Mouse (Mus musculus): ENCODE measurements at regions not wholly inside any gene's neighbourhood (a gene's known extent, or its start where the extent isn't known, plus 50 kb on each side); places are given as distances from the start of the nearest gene placed in this dataset.

DNA sequence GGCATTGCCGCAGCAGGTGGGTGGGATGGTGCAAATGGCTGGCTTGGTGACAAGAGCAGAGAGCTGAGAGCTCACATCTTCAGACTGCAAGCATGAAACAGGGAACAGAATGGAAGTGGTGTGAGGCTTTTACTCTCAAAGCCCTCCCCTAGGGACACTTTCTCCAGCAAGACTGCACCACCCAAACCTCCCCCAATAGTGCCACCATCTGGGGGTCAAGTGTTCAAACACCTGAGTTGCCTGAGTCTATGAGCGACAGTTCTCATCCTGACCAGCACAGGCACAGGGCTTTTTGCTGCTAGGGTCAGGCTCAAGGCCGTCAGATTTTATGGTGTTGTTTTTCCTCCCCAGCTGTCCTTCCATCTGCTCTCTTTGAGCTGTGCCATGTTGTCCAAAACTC is 337.9 kb upstream of the Eif4g2 start:
- no peak for DNase-seq

- no peak for DNase-seq
Observed at GRCm38 (mm10) chr7:111417735-111418134, 334.9 kb upstream of the Eif4g2 start.

DNA sequence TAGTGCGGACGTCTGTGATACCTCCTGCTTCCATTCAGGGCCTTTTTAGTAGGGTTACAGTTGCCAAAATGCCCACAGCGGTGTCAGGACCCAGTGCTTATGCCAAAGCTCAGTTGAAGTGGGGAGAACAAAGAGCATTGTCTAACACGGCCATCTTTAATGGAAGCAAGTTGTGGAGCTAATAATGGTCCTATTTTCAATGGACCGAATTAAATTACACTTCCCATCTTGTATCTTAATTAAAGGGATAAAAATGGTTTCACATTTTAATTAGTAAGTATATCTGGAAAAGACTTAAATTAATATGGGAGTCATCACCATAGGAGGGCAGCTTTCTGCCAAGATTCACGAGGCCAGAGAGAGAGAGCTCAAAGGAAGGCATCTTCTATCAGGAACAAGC is 333.2 kb upstream of the Eif4g2 start:
- no peak for DNase-seq

DNA sequence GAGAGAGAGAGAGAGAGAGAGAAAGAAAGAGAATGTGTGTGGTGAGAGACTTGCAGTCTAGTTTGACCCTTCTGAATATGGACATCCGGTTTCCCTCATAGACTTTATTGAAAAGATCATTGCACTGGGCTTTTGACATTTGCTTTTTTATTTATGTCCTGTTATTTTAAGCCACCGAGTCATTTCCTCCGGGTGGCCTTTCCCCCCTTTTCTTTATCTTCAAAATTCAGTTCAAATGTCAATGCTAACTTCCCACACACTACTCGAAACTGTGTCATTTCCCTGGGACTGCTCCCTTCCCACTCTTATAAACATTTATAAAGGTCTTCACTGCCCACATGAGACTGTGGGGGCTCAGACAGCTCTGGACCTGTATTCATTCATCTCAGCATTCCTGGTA is 330.9 kb upstream of the Eif4g2 start:
- DNase-seq = no peak

- no peak for DNase-seq
Observed at GRCm38 (mm10) chr7:111412957-111413356, 330.1 kb upstream of the Eif4g2 start.

DNA sequence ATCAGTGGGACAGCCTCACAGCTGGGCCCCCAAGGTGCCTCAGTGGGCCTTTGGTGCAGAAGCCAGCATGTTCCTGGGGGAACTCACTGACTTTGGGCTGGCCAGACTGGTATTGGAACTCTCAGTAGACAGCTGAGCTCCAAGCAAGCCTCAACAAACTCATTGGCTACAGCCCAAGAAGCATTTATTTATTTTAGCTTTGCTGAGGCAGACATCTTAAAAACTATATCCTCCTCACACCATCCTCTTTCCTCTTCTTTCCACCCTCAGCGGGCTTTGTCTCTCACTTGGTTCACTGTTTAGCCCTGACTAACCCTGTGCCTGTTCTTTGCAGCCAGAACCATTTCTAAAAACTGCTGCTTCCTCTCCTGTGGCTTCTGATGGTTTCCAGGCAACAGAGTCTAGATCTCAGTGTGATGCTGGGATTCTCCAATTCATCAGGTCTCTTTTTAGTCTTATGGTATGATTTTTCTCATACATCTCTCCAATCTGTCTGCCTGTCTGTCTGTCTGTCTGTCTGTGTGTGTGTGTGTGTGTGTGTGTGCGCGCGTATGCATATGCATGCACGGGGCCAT is 328.6 kb upstream of the Eif4g2 start:
- DNase-seq = peak in 1 of 2 experiments; percentile 37

GRCm38 (mm10) chr7:111395972-111396371 is 313.1 kb upstream of the Eif4g2 start:
- DNase-seq = no peak

DNA sequence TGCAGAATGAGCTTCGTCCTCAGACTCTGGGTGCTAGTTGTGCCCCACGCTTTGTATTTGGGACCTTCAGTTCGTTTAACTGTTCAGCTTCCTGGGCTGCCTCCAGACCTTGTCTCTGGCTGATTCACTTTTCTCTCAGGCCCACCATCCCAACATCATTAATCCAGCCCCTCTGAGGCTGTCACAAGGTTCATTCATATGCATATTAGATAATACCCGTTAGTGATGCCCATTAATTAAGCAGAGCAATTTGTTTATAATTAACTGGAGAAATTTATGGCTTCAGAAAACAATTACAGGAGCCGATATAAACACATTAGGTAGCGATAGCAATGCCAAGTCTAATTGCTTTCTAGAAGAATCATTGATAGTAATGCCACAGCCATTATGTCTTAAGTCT is 312.3 kb upstream of the Eif4g2 start:
- no peak for DNase-seq

GRCm38 (mm10) chr7:111393846-111394245 is 311.0 kb upstream of the Eif4g2 start:
- DNase-seq = no peak

- DNase-seq = no peak
Observed at GRCm38 (mm10) chr7:111389690-111390089, 306.9 kb upstream of the Eif4g2 start.

- no peak for DNase-seq
Observed at GRCm38 (mm10) chr7:111374534-111374933, 291.7 kb upstream of the Eif4g2 start.

- no peak for DNase-seq
Observed at GRCm38 (mm10) chr7:111373380-111374173, 290.7 kb upstream of the Eif4g2 start.

DNA sequence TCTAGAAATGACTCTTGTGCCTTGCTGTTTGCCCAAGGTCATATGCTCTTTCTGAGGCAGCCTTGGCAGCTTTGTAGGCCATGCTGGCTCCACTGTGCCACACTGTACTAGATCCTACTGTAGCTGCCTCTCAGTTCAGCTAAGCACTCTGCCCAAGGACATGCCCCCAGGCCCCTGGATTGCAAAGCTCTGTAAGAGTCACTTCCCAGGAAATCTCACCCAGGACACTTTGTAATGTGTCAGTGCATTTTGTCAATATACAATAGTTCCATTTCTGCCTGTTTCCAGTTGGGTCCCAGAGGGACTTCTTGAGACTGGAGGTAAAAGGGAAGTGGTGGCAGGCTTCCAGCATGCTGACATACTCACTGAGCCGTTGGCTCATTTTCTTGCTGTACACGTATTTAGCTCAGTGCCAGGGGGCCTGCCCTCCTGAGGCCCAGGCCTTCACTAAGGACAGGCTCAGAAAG is 287.6 kb upstream of the Eif4g2 start:
- DNase-seq = no peak

- no peak for DNase-seq
Observed at GRCm38 (mm10) chr7:111368296-111369004, 285.6 kb upstream of the Eif4g2 start.

GRCm38 (mm10) chr7:111366951-111367653 is 284.3 kb upstream of the Eif4g2 start:
- no peak for DNase-seq

- no peak for DNase-seq
Observed at GRCm38 (mm10) chr7:111365384-111365783, 282.6 kb upstream of the Eif4g2 start.

GRCm38 (mm10) chr7:111363206-111363605 is 280.4 kb upstream of the Eif4g2 start:
- no peak for DNase-seq

GRCm38 (mm10) chr7:111362646-111363045 is 279.8 kb upstream of the Eif4g2 start:
- DNase-seq = no peak

DNA sequence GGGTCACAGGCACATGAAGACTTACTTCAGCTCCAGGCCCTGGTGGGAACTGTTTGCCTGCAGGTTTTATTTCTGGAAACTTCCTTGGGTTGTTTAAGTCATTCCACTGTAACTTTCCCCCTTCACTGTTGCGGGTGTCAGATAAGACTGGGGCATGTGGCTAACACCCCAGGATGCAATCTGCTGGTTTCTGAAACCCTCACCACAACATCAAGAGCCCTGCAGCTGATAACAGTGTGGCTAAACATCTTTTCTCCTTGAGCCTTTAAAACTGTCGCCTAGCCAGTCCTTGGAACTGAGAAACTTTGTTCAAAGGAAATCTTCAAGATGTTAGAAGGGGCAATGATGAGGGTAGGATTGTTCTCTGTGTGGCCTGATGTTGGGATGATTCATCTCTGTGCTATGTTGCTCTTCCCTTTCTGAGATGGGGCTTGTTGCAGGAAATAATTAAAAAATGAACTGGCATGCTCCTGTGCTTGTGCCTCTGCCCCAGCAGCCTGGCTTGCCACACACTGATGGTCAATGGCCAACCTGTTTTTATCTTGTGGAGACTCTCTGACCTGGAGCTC is 272.3 kb upstream of the Eif4g2 start:
- DNase-seq = no peak

- DNase-seq = no peak
Observed at GRCm38 (mm10) chr7:111354066-111354465, 271.2 kb upstream of the Eif4g2 start.

DNA sequence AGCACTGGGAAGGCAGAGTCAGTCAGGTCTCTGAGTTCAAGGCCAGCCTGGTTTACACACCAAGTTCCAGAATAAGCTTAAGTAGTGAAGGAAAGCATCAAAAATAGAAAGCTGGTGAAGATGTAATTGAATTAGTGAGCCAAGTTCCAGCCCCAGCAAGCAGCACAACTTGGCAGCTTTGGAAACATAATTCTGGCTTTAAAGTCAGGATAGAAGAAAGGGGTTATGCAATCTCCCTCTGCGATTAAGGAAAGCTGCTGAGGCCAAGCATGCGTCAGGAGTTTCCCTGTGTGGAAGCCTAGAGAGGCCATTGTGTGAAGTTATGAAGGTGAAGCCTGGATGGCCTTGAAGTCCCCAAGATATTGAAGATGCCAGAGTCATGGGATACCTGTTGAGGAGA is 269.3 kb upstream of the Eif4g2 start:
- no peak for DNase-seq

DNA sequence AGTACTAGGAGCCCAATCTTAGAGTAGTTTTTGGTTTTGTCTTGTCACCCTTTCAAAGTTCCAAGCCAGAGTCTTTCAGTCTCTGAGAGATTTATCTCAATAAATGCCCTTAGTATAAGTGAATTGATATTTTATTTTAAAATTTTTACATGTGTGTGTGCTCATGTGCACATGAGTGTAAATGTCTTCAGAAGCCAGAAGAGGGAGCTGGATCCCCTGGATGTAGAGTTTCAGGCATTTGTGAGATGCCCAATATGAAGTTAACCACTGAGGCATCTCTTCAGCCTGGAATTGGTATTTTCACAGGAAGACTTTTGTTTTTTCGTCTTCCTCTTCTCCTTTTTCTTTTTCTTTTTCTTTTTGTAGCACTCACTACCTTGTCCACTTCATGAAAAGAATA is 262.3 kb upstream of the Eif4g2 start:
- no peak for DNase-seq

- no peak for DNase-seq
Observed at GRCm38 (mm10) chr7:111337053-111337452, 254.2 kb upstream of the Eif4g2 start.

Measured in layer of hippocampus, postnatal 36 days (tissue).